Mouse (Mus musculus): ENCODE measurements around the gene Atad2b. TPM values are rescaled to one million over a fixed set of nuclear protein-coding genes. Genes with fewer than 3 reads are reported as not detected.
"Not testable (repeated sequence)": the region's sequence is repeated elsewhere in the genome, so short reads cannot be mapped to it uniquely, and the experiment has no call there.

The Atad2b gene
- total RNA-seq, 1 experiment from 2014 or later, result 40.0 TPM

GRCm38 (mm10) chr12:4906476-4906875 is 10.7 kb upstream of the Atad2b start:
- ATAC-seq (replicated peaks in 1 of 2; ENCODE audit: insufficient read depth in 1 of 2, low FRiP score in 2 of 2, low TSS enrichment in 1 of 2, low read depth in 1 of 2, poor library complexity in 2 of 2, severe bottlenecking in 2 of 2), result no peak

GRCm38 (mm10) chr12:4906951-4907906 is 9.9 kb upstream of the Atad2b start, which contains the start of gene Ubxn2a:
Gene Ubxn2a (minus strand): TSS chr12:4907705.
- ATAC-seq (replicated peaks in 1 of 2; ENCODE audit: insufficient read depth in 1 of 2, low FRiP score in 2 of 2, low TSS enrichment in 1 of 2, low read depth in 1 of 2, poor library complexity in 2 of 2, severe bottlenecking in 2 of 2), result peak; percentile 76 to 85

- ATAC-seq (replicated peaks in 1 of 2; ENCODE audit: insufficient read depth in 1 of 2, low FRiP score in 2 of 2, low TSS enrichment in 1 of 2, low read depth in 1 of 2, poor library complexity in 2 of 2, severe bottlenecking in 2 of 2), result no peak
These were observed 8.8 kb upstream of the Atad2b start for GRCm38 (mm10) chr12:4908391-4908790.

GRCm38 (mm10) chr12:4910496-4910895 is 6.7 kb upstream of the Atad2b start:
- not testable (repeated sequence) for ATAC-seq (replicated peaks in 1 of 2; ENCODE audit: insufficient read depth in 1 of 2, low FRiP score in 2 of 2, low TSS enrichment in 1 of 2, low read depth in 1 of 2, poor library complexity in 2 of 2, severe bottlenecking in 2 of 2)

GRCm38 (mm10) chr12:4911716-4912115 is 5.4 kb upstream of the Atad2b start:
- ATAC-seq (replicated peaks in 1 of 2; ENCODE audit: insufficient read depth in 1 of 2, low FRiP score in 2 of 2, low TSS enrichment in 1 of 2, low read depth in 1 of 2, poor library complexity in 2 of 2, severe bottlenecking in 2 of 2), result no peak

GRCm38 (mm10) chr12:4914441-4914840 is 2.7 kb upstream of the Atad2b start:
- ATAC-seq (replicated peaks in 1 of 2; ENCODE audit: insufficient read depth in 1 of 2, low FRiP score in 2 of 2, low TSS enrichment in 1 of 2, low read depth in 1 of 2, poor library complexity in 2 of 2, severe bottlenecking in 2 of 2), result no peak

- no peak for ATAC-seq (replicated peaks in 1 of 2; ENCODE audit: insufficient read depth in 1 of 2, low FRiP score in 2 of 2, low TSS enrichment in 1 of 2, low read depth in 1 of 2, poor library complexity in 2 of 2, severe bottlenecking in 2 of 2)
These were observed 2.2 kb upstream of the Atad2b start for GRCm38 (mm10) chr12:4914944-4915343.

- ATAC-seq (replicated peaks in 1 of 2; ENCODE audit: insufficient read depth in 1 of 2, low FRiP score in 2 of 2, low TSS enrichment in 1 of 2, low read depth in 1 of 2, poor library complexity in 2 of 2, severe bottlenecking in 2 of 2), result peak; percentile 72 to 79
These were observed 845 bp downstream of the Atad2b start for GRCm38 (mm10) chr12:4917805-4918591.

- ATAC-seq (replicated peaks in 1 of 2; ENCODE audit: insufficient read depth in 1 of 2, low FRiP score in 2 of 2, low TSS enrichment in 1 of 2, low read depth in 1 of 2, poor library complexity in 2 of 2, severe bottlenecking in 2 of 2), result no peak
These were observed 11.0 kb downstream of the Atad2b start for GRCm38 (mm10) chr12:4928197-4928596.

GRCm38 (mm10) chr12:4930820-4931548 is 13.8 kb downstream of the Atad2b start:
- ATAC-seq (replicated peaks in 1 of 2; ENCODE audit: insufficient read depth in 1 of 2, low FRiP score in 2 of 2, low TSS enrichment in 1 of 2, low read depth in 1 of 2, poor library complexity in 2 of 2, severe bottlenecking in 2 of 2), result peak in 1 of 2 experiments; percentile 42; a peak in 2 of 4 replicates

- ATAC-seq (replicated peaks in 1 of 2; ENCODE audit: insufficient read depth in 1 of 2, low FRiP score in 2 of 2, low TSS enrichment in 1 of 2, low read depth in 1 of 2, poor library complexity in 2 of 2, severe bottlenecking in 2 of 2), result no peak
These were observed 35.1 kb downstream of the Atad2b start for GRCm38 (mm10) chr12:4952272-4952671.

- ATAC-seq (replicated peaks in 1 of 2; ENCODE audit: insufficient read depth in 1 of 2, low FRiP score in 2 of 2, low TSS enrichment in 1 of 2, low read depth in 1 of 2, poor library complexity in 2 of 2, severe bottlenecking in 2 of 2), result no peak
These were observed 36.0 kb downstream of the Atad2b start for GRCm38 (mm10) chr12:4953156-4953555.

GRCm38 (mm10) chr12:4972939-4973338 is 55.8 kb downstream of the Atad2b start:
- peak; percentile 51 to 59; a peak in 2 of 4 replicates for ATAC-seq (replicated peaks in 1 of 2; ENCODE audit: insufficient read depth in 1 of 2, low FRiP score in 2 of 2, low TSS enrichment in 1 of 2, low read depth in 1 of 2, poor library complexity in 2 of 2, severe bottlenecking in 2 of 2)

- no peak for ATAC-seq (replicated peaks in 1 of 2; ENCODE audit: insufficient read depth in 1 of 2, low FRiP score in 2 of 2, low TSS enrichment in 1 of 2, low read depth in 1 of 2, poor library complexity in 2 of 2, severe bottlenecking in 2 of 2)
These were observed 61.2 kb downstream of the Atad2b start for GRCm38 (mm10) chr12:4978324-4978723.

- ATAC-seq (replicated peaks in 1 of 2; ENCODE audit: insufficient read depth in 1 of 2, low FRiP score in 2 of 2, low TSS enrichment in 1 of 2, low read depth in 1 of 2, poor library complexity in 2 of 2, severe bottlenecking in 2 of 2), result no peak
These were observed 79.8 kb downstream of the Atad2b start for GRCm38 (mm10) chr12:4996981-4997380.

- ATAC-seq (replicated peaks in 1 of 2; ENCODE audit: insufficient read depth in 1 of 2, low FRiP score in 2 of 2, low TSS enrichment in 1 of 2, low read depth in 1 of 2, poor library complexity in 2 of 2, severe bottlenecking in 2 of 2), result no peak
These were observed 88.2 kb downstream of the Atad2b start for GRCm38 (mm10) chr12:5005338-5005737.

- not testable (repeated sequence) for ATAC-seq (replicated peaks in 1 of 2; ENCODE audit: insufficient read depth in 1 of 2, low FRiP score in 2 of 2, low TSS enrichment in 1 of 2, low read depth in 1 of 2, poor library complexity in 2 of 2, severe bottlenecking in 2 of 2)
These were observed 88.6 kb downstream of the Atad2b start for GRCm38 (mm10) chr12:5005776-5006175.

Data from hematopoietic stem cell, adult 5-6 weeks (primary cell).